Mouse (Mus musculus) cortical plate, adult 2 months (tissue): ENCODE results near the gene Il20rb.

ENCODE experiments used
- CTCF ChIP-seq: fragments of 200-500 bp; IDR thresholded peaks from 2 replicates; pipeline ENCODE4 v1.5.1; 2011; ENCODE audit warnings: mild to moderate bottlenecking, control low read depth, low read length; ENCODE audit not compliant: insufficient read depth; ENCODE audit errors: extremely low read depth
- POLR2A ChIP-seq: fragments of 200-500 bp; IDR thresholded peaks from 2 replicates; pipeline ENCODE4 v1.6.1; 2011; ENCODE audit warnings: mild to moderate bottlenecking, low read length, control low read depth; ENCODE audit not compliant: insufficient read depth; ENCODE audit errors: extremely low read depth

- TF ChIP-seq CTCF (no peak), POLR2A (no peak)
Measured at GRCm38 (mm10) chr9:100452432-100452831, 34.2 kb downstream of the Il20rb start.
